Mouse (Mus musculus) myocyte (in vitro differentiated cells): ENCODE measurements at regions not wholly inside any gene's neighbourhood (a gene's known extent, or its start where the extent isn't known, plus 50 kb on each side); places are given as distances from the start of the nearest gene placed in this dataset.

Source experiments
- CEBPB ChIP-seq: IDR thresholded peaks from 2 replicates; pipeline ENCODE4 v1.6.1; 2011; ENCODE audit warnings: mild to moderate bottlenecking, moderate library complexity; ENCODE audit not compliant: poor library complexity, insufficient read depth, severe bottlenecking
- E2F4 ChIP-seq: IDR thresholded peaks from one replicate; pipeline ENCODE4 v1.6.1; 2011; ENCODE audit warnings: mild to moderate bottlenecking, control low read depth, moderate library complexity; ENCODE audit not compliant: insufficient read depth
- MYOD1 ChIP-seq, 3 experiments: IDR thresholded peaks; one replicate each; pipeline ENCODE4 v1.6.1; 2011; ENCODE audit warnings: control low read depth in 2 of 3, low read depth in 2 of 3, mild to moderate bottlenecking in 2 of 3, moderate library complexity in 1 of 3; ENCODE audit not compliant: insufficient read length in 2 of 3, control insufficient read depth in 1 of 3
- MYOG ChIP-seq, 3 experiments: IDR thresholded peaks; one replicate each; pipeline ENCODE4 v1.6.1; 2011; ENCODE audit warnings: control low read depth in 2 of 3, low read depth in 2 of 3, mild to moderate bottlenecking in 2 of 3; ENCODE audit not compliant: insufficient read length in 2 of 3, control insufficient read depth in 1 of 3, insufficient read depth in 1 of 3
- POLR2A ChIP-seq: IDR thresholded peaks from one replicate; pipeline ENCODE4 v1.6.1; 2011; ENCODE audit warnings: low read depth, mild to moderate bottlenecking, control low read depth, moderate library complexity; ENCODE audit not compliant: insufficient read length
- REST ChIP-seq: IDR thresholded peaks from one replicate; pipeline ENCODE4 v1.6.1; 2011; ENCODE audit warnings: mild to moderate bottlenecking, control low read depth, moderate library complexity; ENCODE audit not compliant: insufficient read depth, insufficient read length
- TCF3 ChIP-seq: IDR thresholded peaks from one replicate; pipeline ENCODE4 v1.6.1; 2011; ENCODE audit warnings: low read depth, control low read depth; ENCODE audit not compliant: insufficient read length
- USF1 ChIP-seq: IDR thresholded peaks from one replicate; pipeline ENCODE4 v1.6.1; 2011; ENCODE audit warnings: low read depth, mild to moderate bottlenecking, control low read depth, moderate library complexity

GRCm38 (mm10) chr5:133757817-133758216 lies 341.7 kb upstream of the Castor2 start:
- TF ChIP-seq POLR2A, result no peak
- TF ChIP-seq MYOG (IDR thresholded peaks at IDR 0.05; ENCODE audit: control insufficient read depth in 1 of 3, insufficient read depth in 1 of 3, insufficient read length in 2 of 3, low read depth in 2 of 3), result no peak
- TF ChIP-seq USF1, result no peak
- TF ChIP-seq TCF3, result no peak
- TF ChIP-seq E2F4, result no peak
- no peak for TF ChIP-seq MYOD1 (IDR thresholded peaks at IDR 0.05; ENCODE audit: control insufficient read depth in 1 of 3, insufficient read length in 2 of 3, low read depth in 2 of 3)
- TF ChIP-seq CEBPB, result no peak
- TF ChIP-seq REST, result no peak
